Mouse (Mus musculus): ENCODE results near the gene Sh3gl2.

GRCm38 (mm10) chr4:85228589-85228948, 23.6 kb downstream of the Sh3gl2 start:
- TF ChIP-seq CTCF (IDR thresholded peaks at IDR 0.05; ENCODE audit: low read depth, low read length) (no peak), POLR2A (IDR thresholded peaks at IDR 0.05; ENCODE audit: insufficient read depth, low read length) (no peak)
